8 mouse cellular contexts compared by ENCODE assay signal in the genomic region with DNA sequence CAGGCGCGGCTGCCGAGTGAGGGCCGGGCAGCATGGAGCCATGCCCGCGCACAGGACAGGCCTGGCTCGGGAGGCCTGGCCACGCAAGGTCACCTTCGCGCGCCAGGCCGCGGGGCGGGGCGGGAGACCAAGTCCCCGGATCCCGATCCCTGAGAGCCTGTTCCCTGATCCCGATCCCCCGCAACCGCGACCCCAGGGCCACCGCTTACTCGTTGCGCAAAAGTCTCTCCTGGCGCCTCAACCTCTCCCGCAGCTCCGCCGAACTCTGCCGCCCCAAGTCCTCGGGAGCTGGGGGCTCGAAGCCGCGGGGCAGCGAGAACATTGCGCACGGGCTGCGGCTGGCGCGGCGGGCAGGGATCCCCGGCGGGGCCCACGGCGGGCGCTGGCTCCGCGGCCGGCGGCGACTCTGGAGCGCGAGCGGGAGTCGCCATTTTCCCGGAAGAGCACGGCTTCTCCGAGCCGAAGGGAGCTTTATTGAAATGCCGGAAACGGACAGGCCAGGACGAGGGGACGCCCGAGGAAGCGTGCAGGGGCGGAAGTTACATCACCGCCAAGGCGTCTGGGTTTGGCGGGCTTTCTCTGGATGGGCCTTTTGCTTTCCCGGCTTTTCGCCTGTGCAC. TPM values are rescaled to one million over a fixed set of nuclear protein-coding genes. Genes with fewer than 3 reads are reported as not detected.
DNase-seq lines count a peak whose midpoint lies in the region; ATAC-seq lines count a peak whose summit lies in the region.

A gene (minus strand): TSS at position 461 of the 620 bp plus-strand sequence.

- peaks cover 31% of the 10 kb centered on the region for H3K36me3 ChIP-seq in intestine, embryonic 14.5 days (ENCODE audit: control insufficient read depth, insufficient read depth, low read length)

- no peaks in the 10 kb centered on the region for H3K9me3 ChIP-seq in intestine, embryonic 14.5 days (ENCODE audit: control insufficient read depth, low read length)

- peak; percentile 97 for ATAC-seq in intestine, embryonic 14.5 days (replicated peaks; ENCODE audit: low FRiP score, low TSS enrichment, low read depth)

- DNase-seq in adrenal gland, adult 18-20 months (ENCODE audit: low spot score in 2 of 2) = peak; percentile 92 to 95
- peak; percentile 97 for DNase-seq in embryo, embryonic 11 days
- peak; percentile 92 for DNase-seq in gastrocnemius, postnatal 25 days
- peak; percentile 99 for DNase-seq in intestine, embryonic 14.5 days (ENCODE audit: low spot score)
- DNase-seq in left cerebral cortex, postnatal 14 days (ENCODE audit: low spot score in 2 of 2) = peak; percentile 90 to 92
- peak; percentile 94 for DNase-seq in mesoderm, embryonic 11.5 days (ENCODE audit: low read depth, low spot score)
- DNase-seq in right cerebral cortex, postnatal 36 days (ENCODE audit: low spot score in 2 of 2) = peak; percentile 90 to 91
- peak; percentile 94 for DNase-seq in yolk sac, embryonic 10.5 days (ENCODE audit: low spot score)

- under 1% methylated on average over 70 of the region's 70 CpGs for WGBS in intestine, embryonic 14.5 days

- H3K4me3 ChIP-seq in intestine, embryonic 14.5 days (ENCODE audit: low read depth, low read length) = peak within 1 kb of the TSS; percentile 99

- H3K27ac ChIP-seq in intestine, embryonic 14.5 days (ENCODE audit: low read depth) = peak within 1 kb of the TSS; percentile 93

- intact Hi-C loops in left cerebral cortex, postnatal 14 days (cut with DNase I) = no loop called here

- H3K9ac ChIP-seq in intestine, embryonic 14.5 days (ENCODE audit: low read length) = peak within 1 kb of the TSS; percentile 100

- H3K4me1 ChIP-seq in intestine, embryonic 14.5 days (replicated peaks; ENCODE audit: control insufficient read depth, insufficient read depth, low read length) = peaks cover 14% of the 10 kb centered on the region

- no peaks in the 10 kb centered on the region for H3K27me3 ChIP-seq in intestine, embryonic 14.5 days (replicated peaks; ENCODE audit: control insufficient read depth, insufficient read depth, low read length)

- peak within 1 kb of the TSS; percentile 98 for H3K4me2 ChIP-seq in intestine, embryonic 14.5 days (ENCODE audit: low read length)

RNA-seq across cellular contexts. Expression of the gene that starts here (rescaled TPM):
- 100 to 1,000 TPM; 178 to 179 TPM for total RNA-seq in adrenal gland, adult 18-20 months (2021)
- total RNA-seq in gastrocnemius, postnatal 25 days (2021) = 100 to 1,000 TPM; 204 to 213 TPM
- polyA plus RNA-seq in intestine, embryonic 14.5 days (2014; fragmentation: Nextera tagmentation; extraction: Ambion mirVana) = 307 and 327 TPM in 2 replicates
- 100 to 1,000 TPM; 188 to 202 TPM for total RNA-seq in left cerebral cortex, postnatal 14 days (2021)

Comparison
In these comparisons a context has a peak if more than half of its experiments do, and no peak if none do; other contexts are left out.
1. Peak in every context shown above with its lines: DNase-seq, ATAC-seq, H3K4me3 ChIP-seq and H3K27ac ChIP-seq.